Mouse (Mus musculus) lung, adult 2 months (tissue): ENCODE measurements at regions not wholly inside any gene's neighbourhood (a gene's known extent, or its start where the extent isn't known, plus 50 kb on each side); places are given as distances from the start of the nearest gene placed in this dataset.

Experiments
- CTCF ChIP-seq: fragments of 200-500 bp; IDR thresholded peaks from 2 replicates; pipeline ENCODE4 v1.5.1; 2011; ENCODE audit warnings: mild to moderate bottlenecking, low read length, control low read depth; ENCODE audit not compliant: insufficient read depth
- POLR2A ChIP-seq: fragments of 200-500 bp; IDR thresholded peaks from 2 replicates; pipeline ENCODE4 v1.6.1; 2011; ENCODE audit warnings: low read depth, mild to moderate bottlenecking, control low read depth, low read length, borderline replicate concordance; ENCODE audit errors: extremely low read depth

- no peak for TF ChIP-seq POLR2A
- no peak for TF ChIP-seq CTCF
Measured at GRCm38 (mm10) chr11:26972533-26973081, 378.8 kb upstream of the Vrk2 start.
